Mouse (Mus musculus) MEL (cell line): ENCODE measurements at regions not wholly inside any gene's neighbourhood (a gene's known extent, or its start where the extent isn't known, plus 50 kb on each side); places are given as distances from the start of the nearest gene placed in this dataset.

ENCODE experiments used
- DNase-seq: peaks from one replicate; pipeline ENCODE4 v3.0.0; 2011; ENCODE audit warnings: low read depth, low spot score
- H3K27ac ChIP-seq: 2 replicates; pipeline ENCODE4 v1.5.1; 2012; ENCODE audit warnings: low read depth, mild to moderate bottlenecking, control low read depth, low read length, moderate library complexity; ENCODE audit not compliant: control insufficient read depth
- H3K27me3 ChIP-seq, 2 experiments: fragments of 150-350 bp in 1 of 2; sonication (generic) in 1 of 2; 2 replicates each; pipeline ENCODE4 v1.6.1; 2012; ENCODE audit warnings: low read length in 2 of 2, mild to moderate bottlenecking in 2 of 2, improper control_type of control experiment in 1 of 2, moderate library complexity in 1 of 2; ENCODE audit not compliant: insufficient read depth in 2 of 2, control insufficient read depth in 1 of 2
- H3K36me3 ChIP-seq, 2 experiments: 2 replicates each; pipeline ENCODE4 v1.6.1; 2012 to 2014; ENCODE audit warnings: low read length in 2 of 2, improper control_type of control experiment in 1 of 2, inconsistent platforms in 1 of 2, mild to moderate bottlenecking in 1 of 2; ENCODE audit not compliant: insufficient read depth in 2 of 2, control insufficient read depth in 1 of 2
- H3K4me1 ChIP-seq, 2 experiments: fragments of 150-350 bp in 1 of 2; sonication (generic) in 1 of 2; 2 replicates each; pipeline ENCODE4 v1.6.1; 2012; ENCODE audit warnings: low read length in 2 of 2, improper control_type of control experiment in 1 of 2, mild to moderate bottlenecking in 1 of 2; ENCODE audit not compliant: insufficient read depth in 2 of 2, control insufficient read depth in 1 of 2
- H3K4me3 ChIP-seq, 2 experiments: fragments of 150-350 bp in 1 of 2; sonication (generic) in 1 of 2; 2 replicates each; pipeline ENCODE4 v1.5.1; 2012; ENCODE audit warnings: low read depth in 2 of 2, low read length in 2 of 2, mild to moderate bottlenecking in 2 of 2, moderate library complexity in 2 of 2, control low read depth in 1 of 2, improper control_type of control experiment in 1 of 2; ENCODE audit not compliant: control insufficient read depth in 1 of 2, insufficient read depth in 1 of 2
- H3K79me2 ChIP-seq: 2 replicates; pipeline ENCODE4 v1.6.1; 2012; ENCODE audit warnings: mild to moderate bottlenecking, low read length, moderate library complexity; ENCODE audit not compliant: control insufficient read depth, poor library complexity, insufficient read depth
- H3K9ac ChIP-seq: 2 replicates; pipeline ENCODE4 v1.6.1; 2012; ENCODE audit warnings: low read depth, mild to moderate bottlenecking, control low read depth, low read length, moderate library complexity; ENCODE audit not compliant: control insufficient read depth, poor library complexity, severe bottlenecking
- H3K9me3 ChIP-seq: fragments of 150-350 bp; sonication (generic); replicated peaks from 2 replicates; pipeline ENCODE4 v1.6.1; 2012; ENCODE audit warnings: mild to moderate bottlenecking, low read length, improper control_type of control experiment, moderate library complexity; ENCODE audit not compliant: insufficient read depth
- BHLHE40 ChIP-seq: IDR thresholded peaks from 2 replicates; pipeline ENCODE4 v1.6.1; 2012; ENCODE audit warnings: low read depth, mild to moderate bottlenecking, inconsistent platforms, low read length, improper control_type of control experiment, borderline replicate concordance
- CHD1 ChIP-seq: IDR thresholded peaks from 2 replicates; pipeline ENCODE4 v1.6.1; 2012; ENCODE audit warnings: low read depth, mild to moderate bottlenecking, inconsistent platforms, low read length, improper control_type of control experiment
- E2F4 ChIP-seq: IDR thresholded peaks from 2 replicates; pipeline ENCODE4 v1.6.1; 2011; ENCODE audit warnings: low read depth, low read length, improper control_type of control experiment, borderline replicate concordance
- GABPA ChIP-seq: IDR thresholded peaks from 2 replicates; pipeline ENCODE4 v1.6.1; 2012; ENCODE audit warnings: low read depth, mild to moderate bottlenecking, inconsistent platforms, low read length, improper control_type of control experiment, moderate library complexity
- HCFC1 ChIP-seq: IDR thresholded peaks from 2 replicates; pipeline ENCODE4 v1.6.1; 2012; ENCODE audit warnings: low read depth, mild to moderate bottlenecking, inconsistent platforms, low read length, improper control_type of control experiment, moderate library complexity
- JUND ChIP-seq: IDR thresholded peaks from 2 replicates; pipeline ENCODE4 v1.6.1; 2011; ENCODE audit warnings: low read depth, mild to moderate bottlenecking, improper control_type of control experiment, low read length
- MAFK ChIP-seq: IDR thresholded peaks from 2 replicates; pipeline ENCODE4 v1.6.1; 2011; ENCODE audit warnings: low read depth, mild to moderate bottlenecking, low read length, improper control_type of control experiment, borderline replicate concordance
- MAX ChIP-seq: IDR thresholded peaks from 2 replicates; pipeline ENCODE4 v1.6.1; 2011; ENCODE audit warnings: low read length, improper control_type of control experiment
- MXI1 ChIP-seq: IDR thresholded peaks from 2 replicates; pipeline ENCODE4 v1.6.1; 2011; ENCODE audit warnings: mild to moderate bottlenecking, low read depth, low read length, improper control_type of control experiment
- MYB ChIP-seq: IDR thresholded peaks from 2 replicates; pipeline ENCODE4 v1.6.1; 2011; ENCODE audit warnings: mild to moderate bottlenecking, low read depth, low read length, improper control_type of control experiment
- MYC ChIP-seq: IDR thresholded peaks from 2 replicates; pipeline ENCODE4 v1.6.1; 2011; ENCODE audit warnings: low read depth, mild to moderate bottlenecking, low read length, improper control_type of control experiment, moderate library complexity
- NRF1 ChIP-seq: IDR thresholded peaks from 2 replicates; pipeline ENCODE4 v1.6.1; 2014; ENCODE audit warnings: low read depth, mild to moderate bottlenecking, inconsistent platforms, low read length, improper control_type of control experiment, moderate library complexity; ENCODE audit not compliant: poor library complexity, insufficient read depth, severe bottlenecking
- POLR2A ChIP-seq, 2 experiments: IDR thresholded peaks; 2 replicates each; pipeline ENCODE4 v1.6.1; 2011 to 2012; ENCODE audit warnings: low read length in 2 of 2, mild to moderate bottlenecking in 2 of 2, control low read depth in 1 of 2, improper control_type of control experiment in 1 of 2, low read depth in 1 of 2, moderate library complexity in 1 of 2; ENCODE audit not compliant: control insufficient read depth in 1 of 2, insufficient read depth in 1 of 2, poor library complexity in 1 of 2
- POLR2AphosphoS5 ChIP-seq: IDR thresholded peaks from 2 replicates; pipeline ENCODE4 v1.6.1; 2012; ENCODE audit warnings: low read depth, borderline replicate concordance, mild to moderate bottlenecking, inconsistent platforms, low read length, moderate library complexity, mixed read lengths
- RAD21 ChIP-seq: IDR thresholded peaks from 2 replicates; pipeline ENCODE4 v1.6.1; 2011; ENCODE audit warnings: mild to moderate bottlenecking, low read depth, low read length, improper control_type of control experiment
- RCOR1 ChIP-seq: IDR thresholded peaks from 2 replicates; pipeline ENCODE4 v1.6.1; 2012; ENCODE audit warnings: low read depth, mild to moderate bottlenecking, inconsistent platforms, low read length, improper control_type of control experiment
- SIN3A ChIP-seq: IDR thresholded peaks from 2 replicates; pipeline ENCODE4 v1.6.1; 2012; ENCODE audit warnings: low read length, improper control_type of control experiment, inconsistent platforms
- SMC3 ChIP-seq: IDR thresholded peaks from 2 replicates; pipeline ENCODE4 v1.6.1; 2011; ENCODE audit warnings: low read depth, low read length, improper control_type of control experiment
- TAL1 ChIP-seq: IDR thresholded peaks from 2 replicates; pipeline ENCODE4 v1.6.1; 2012; ENCODE audit warnings: mild to moderate bottlenecking, inconsistent platforms, low read length, moderate library complexity, mixed read lengths
- TBP ChIP-seq: IDR thresholded peaks from 2 replicates; pipeline ENCODE4 v1.8.0; 2011; ENCODE audit warnings: low read depth, low read length, improper control_type of control experiment
- USF2 ChIP-seq, 2 experiments: IDR thresholded peaks; 2 replicates each; pipeline ENCODE4 v1.6.1; 2011 to 2012; ENCODE audit warnings: improper control_type of control experiment in 2 of 2, low read length in 2 of 2, borderline replicate concordance in 1 of 2, inconsistent platforms in 1 of 2, low read depth in 1 of 2, mild to moderate bottlenecking in 1 of 2; ENCODE audit not compliant: insufficient read depth in 1 of 2
- ZC3H11A ChIP-seq: IDR thresholded peaks from 2 replicates; pipeline ENCODE4 v1.6.1; 2012; ENCODE audit warnings: low read depth, mild to moderate bottlenecking, inconsistent platforms, low read length, improper control_type of control experiment
- ZMIZ1 ChIP-seq: IDR thresholded peaks from 2 replicates; pipeline ENCODE4 v1.6.1; 2012; ENCODE audit warnings: low read depth, mild to moderate bottlenecking, inconsistent platforms, low read length, improper control_type of control experiment, moderate library complexity
- ZNF384 ChIP-seq: IDR thresholded peaks from 2 replicates; pipeline ENCODE4 v1.6.1; 2012; ENCODE audit warnings: low read depth, mild to moderate bottlenecking, inconsistent platforms, low read length, improper control_type of control experiment

DNA sequence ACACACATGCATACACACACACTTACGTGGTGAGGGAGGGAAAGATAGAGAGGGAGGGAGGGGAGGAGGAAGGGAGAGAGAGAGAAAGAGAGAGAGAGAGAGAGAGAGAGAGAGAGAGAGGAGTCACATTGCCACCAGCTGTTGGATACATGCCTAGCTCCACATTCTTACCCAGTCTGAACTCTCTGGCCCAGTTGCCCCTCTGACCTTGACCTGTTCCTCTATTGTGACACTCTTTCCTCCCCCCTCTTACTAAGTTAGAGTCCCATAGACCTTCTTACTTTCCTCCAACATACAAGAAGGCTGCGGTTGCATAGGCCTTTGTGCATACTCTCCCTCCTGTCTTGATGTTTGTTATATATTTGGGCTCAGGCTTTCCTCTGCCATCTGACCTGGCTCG lies 211.7 kb upstream of the Kazn start:
- H3K27ac ChIP-seq: no peak overlapping the region
- H3K4me1 ChIP-seq: no peaks in the 10 kb centered on the region
- H3K79me2 ChIP-seq: no peaks in the 10 kb centered on the region
- no peak overlapping the region for H3K9ac ChIP-seq
- H3K9me3 ChIP-seq: no peaks in the 10 kb centered on the region
- H3K27me3 ChIP-seq: no peaks in the 10 kb centered on the region
- no peak for DNase-seq
- H3K36me3 ChIP-seq: no peaks in the 10 kb centered on the region
- H3K4me3 ChIP-seq: no peak overlapping the region
- no peak for TF ChIP-seq ZMIZ1
- TF ChIP-seq SIN3A: no peak
- TF ChIP-seq POLR2A (IDR thresholded peaks at IDR 0.05; ENCODE audit: control insufficient read depth in 1 of 2, insufficient read depth in 1 of 2, low read depth in 1 of 2, low read length in 2 of 2, poor library complexity in 1 of 2): no peak
- TF ChIP-seq MAX: no peak
- no peak for TF ChIP-seq MXI1
- TF ChIP-seq MAFK: no peak
- no peak for TF ChIP-seq TAL1
- TF ChIP-seq RCOR1: no peak

DNA sequence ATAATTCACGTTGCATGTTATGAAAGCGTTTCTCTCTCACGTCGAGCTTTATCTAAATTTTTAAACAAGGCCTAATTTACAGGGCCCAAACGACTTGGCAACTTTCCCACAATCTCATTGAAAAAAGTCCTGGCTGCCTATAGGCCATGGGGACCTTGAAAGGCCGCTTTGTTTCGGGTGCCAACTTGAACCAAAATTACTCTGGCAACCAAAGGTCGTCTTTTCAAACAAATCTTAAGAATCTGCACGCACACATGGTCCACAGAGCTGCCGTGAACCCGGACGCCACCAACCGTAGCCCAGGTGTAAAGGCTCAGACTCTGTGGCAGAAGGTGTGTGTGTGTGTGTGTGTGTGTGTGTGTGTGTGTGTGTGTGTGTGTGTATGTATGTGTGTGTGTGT lies 210.5 kb upstream of the Kazn start:
- H3K36me3 ChIP-seq: no peaks in the 10 kb centered on the region
- H3K27ac ChIP-seq: no peak overlapping the region
- no peaks in the 10 kb centered on the region for H3K27me3 ChIP-seq
- H3K4me3 ChIP-seq: no peak overlapping the region
- H3K4me1 ChIP-seq: no peaks in the 10 kb centered on the region
- H3K79me2 ChIP-seq: no peaks in the 10 kb centered on the region
- no peak overlapping the region for H3K9ac ChIP-seq
- no peak for TF ChIP-seq POLR2A (IDR thresholded peaks at IDR 0.05; ENCODE audit: control insufficient read depth in 1 of 2, insufficient read depth in 1 of 2, low read depth in 1 of 2, low read length in 2 of 2, poor library complexity in 1 of 2)
- no peak for TF ChIP-seq CHD1
- TF ChIP-seq MAFK: no peak
- TF ChIP-seq MYB: no peak
- TF ChIP-seq TBP: no peak
- TF ChIP-seq RCOR1: no peak
- no peak for TF ChIP-seq NRF1
- TF ChIP-seq RAD21: no peak
- TF ChIP-seq BHLHE40: no peak
- no peak for TF ChIP-seq JUND
- no peak for TF ChIP-seq E2F4
- TF ChIP-seq SMC3: no peak
- no peak for TF ChIP-seq POLR2AphosphoS5
- no peak for TF ChIP-seq ZC3H11A
- no peak for TF ChIP-seq USF2 (IDR thresholded peaks at IDR 0.05; ENCODE audit: borderline replicate concordance in 1 of 2, insufficient read depth in 1 of 2, low read depth in 1 of 2, low read length in 2 of 2)
- TF ChIP-seq MYC: no peak
- TF ChIP-seq HCFC1: no peak
- TF ChIP-seq GABPA: no peak
- TF ChIP-seq ZNF384: no peak
- H3K9me3 ChIP-seq: no peaks in the 10 kb centered on the region
- no peak for DNase-seq
